In the genomic region with DNA sequence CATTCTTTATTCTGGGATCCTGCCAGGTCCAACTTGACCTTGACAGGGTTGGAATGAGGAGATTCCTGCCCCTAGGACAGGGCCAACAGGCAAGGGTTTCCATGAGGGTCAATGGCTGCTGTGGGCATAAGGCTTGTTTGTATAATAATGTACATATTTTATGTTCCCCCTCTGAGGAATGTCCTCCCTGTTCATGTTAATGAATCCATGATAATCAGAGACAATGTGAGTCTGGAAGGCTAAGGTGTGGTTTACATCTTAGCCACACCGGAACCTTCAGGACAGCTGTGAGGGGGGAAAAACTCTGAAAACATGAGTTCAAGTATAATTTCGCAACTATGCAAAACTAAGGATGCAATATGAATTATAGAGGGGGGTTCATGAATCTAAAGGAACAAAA, we compare ENCODE assay signal across 21 mouse cellular contexts.
"Had no signal": no experiment of that assay in that cellular context is flagged by ENCODE, and none has a peak within 500 bp of the region (broad histone marks: within the 10 kb centered on the region; RNA-seq: fewer than 3 reads in every experiment).

No protein-coding gene starts in this region.

- H3K4me1 ChIP-seq: limb, embryonic 12.5 days; limb, embryonic 15.5 days; midbrain, embryonic 12.5 days; midbrain, embryonic 15.5 days; neural tube, embryonic 12.5 days; neural tube, embryonic 15.5 days had no signal

- H3K27me3 ChIP-seq: limb, embryonic 12.5 days; limb, embryonic 15.5 days; midbrain, embryonic 12.5 days; midbrain, embryonic 15.5 days; neural tube, embryonic 12.5 days; neural tube, embryonic 15.5 days had no signal

- H3K27ac ChIP-seq: kidney, postnatal 0 days; limb, embryonic 12.5 days; limb, embryonic 15.5 days; liver, embryonic 14.5 days; macrophage; midbrain, embryonic 12.5 days; midbrain, embryonic 15.5 days; neural tube, embryonic 12.5 days; neural tube, embryonic 15.5 days; stomach, postnatal 0 days had no signal

- H3K9ac ChIP-seq: limb, embryonic 12.5 days; limb, embryonic 15.5 days; liver, embryonic 14.5 days; liver, postnatal 0 days; lung, embryonic 14.5 days; midbrain, embryonic 12.5 days; midbrain, embryonic 15.5 days; neural tube, embryonic 12.5 days; neural tube, embryonic 15.5 days had no signal

- H3K4me2 ChIP-seq: limb, embryonic 12.5 days; limb, embryonic 15.5 days; liver, embryonic 11.5 days; lung, embryonic 14.5 days; midbrain, embryonic 12.5 days; midbrain, embryonic 15.5 days; neural tube, embryonic 12.5 days; neural tube, embryonic 15.5 days had no signal

- DNase-seq: kidney, postnatal 4 days; left cerebral cortex, postnatal 4 days; liver, postnatal 0 days; lung, embryonic 14.5 days; right cerebral cortex, adult 18-20 months; right cerebral cortex, postnatal 25 days; thymus, adult 2 months; thymus, postnatal 14 days; thymus, postnatal 4 days had no signal

- H3K9me3 ChIP-seq: limb, embryonic 12.5 days; limb, embryonic 15.5 days; midbrain, embryonic 12.5 days; midbrain, embryonic 15.5 days; neural tube, embryonic 12.5 days; neural tube, embryonic 15.5 days had no signal

- H3K36me3 ChIP-seq: limb, embryonic 12.5 days; limb, embryonic 15.5 days; midbrain, embryonic 12.5 days; midbrain, embryonic 15.5 days; neural tube, embryonic 12.5 days; neural tube, embryonic 15.5 days had no signal

- H3K4me3 ChIP-seq: limb, embryonic 12.5 days; limb, embryonic 15.5 days; midbrain, embryonic 12.5 days; midbrain, embryonic 15.5 days; neural tube, embryonic 12.5 days; neural tube, embryonic 15.5 days had no signal

- ATAC-seq: liver, postnatal 0 days; lung, postnatal 0 days; midbrain, embryonic 15.5 days had no signal
